Mouse (Mus musculus): ENCODE measurements at regions not wholly inside any gene's neighbourhood (a gene's known extent, or its start where the extent isn't known, plus 50 kb on each side); places are given as distances from the start of the nearest gene placed in this dataset.

- intact Hi-C loops (cut with DNase I) = no loop called here
- DNase-seq (ENCODE audit: low spot score in 2 of 2) = no peak
Measured at GRCm38 (mm10) chr1:186454393-186455085, 251.2 kb downstream of the Tgfb2 start.

- DNase-seq (ENCODE audit: low spot score in 2 of 2) = no peak
- intact Hi-C loops (cut with DNase I) = no loop called here
Measured at GRCm38 (mm10) chr1:186448841-186449650, 256.7 kb downstream of the Tgfb2 start.

GRCm38 (mm10) chr1:186447521-186447920, 258.3 kb downstream of the Tgfb2 start:
- no peak for DNase-seq (ENCODE audit: low spot score in 2 of 2)
- intact Hi-C loops (cut with DNase I) = no loop called here

- no peak for DNase-seq (ENCODE audit: low spot score in 2 of 2)
- intact Hi-C loops (cut with DNase I) = no loop called here
Measured at GRCm38 (mm10) chr1:186444701-186445131, 261.1 kb downstream of the Tgfb2 start.

- intact Hi-C loops (cut with DNase I) = no loop called here
- DNase-seq (ENCODE audit: low spot score in 2 of 2) = no peak
Measured at GRCm38 (mm10) chr1:186442160-186442559, 263.6 kb downstream of the Tgfb2 start.

- intact Hi-C loops (cut with DNase I) = no loop called here
- DNase-seq (ENCODE audit: low spot score in 2 of 2) = no peak
Measured at GRCm38 (mm10) chr1:186435336-186435972, 270.3 kb downstream of the Tgfb2 start.

- DNase-seq (ENCODE audit: low spot score in 2 of 2) = no peak
- intact Hi-C loops (cut with DNase I) = no loop called here
Measured at GRCm38 (mm10) chr1:186434782-186435181, 271.0 kb downstream of the Tgfb2 start.

DNA sequence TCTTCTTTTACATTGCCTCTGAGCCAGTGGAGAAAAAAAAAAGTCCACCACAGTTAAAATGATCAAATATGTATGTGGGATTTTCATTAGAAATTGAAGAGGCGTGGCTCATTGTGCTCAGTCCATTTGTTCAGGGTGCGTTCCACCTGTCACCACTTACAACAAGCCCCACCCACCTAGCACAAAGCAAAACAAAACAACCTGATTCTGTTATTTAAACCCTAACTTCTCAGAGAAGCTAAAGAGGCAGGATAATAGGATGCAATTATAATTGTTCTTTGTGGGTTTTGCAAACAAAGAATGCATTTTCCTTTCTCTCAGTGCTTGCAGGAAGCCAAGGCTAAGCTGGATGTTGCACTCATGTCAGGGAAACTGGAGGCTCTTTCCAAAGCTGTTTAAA, 271.8 kb downstream of the Tgfb2 start:
- DNase-seq (ENCODE audit: low spot score in 2 of 2) = no peak
- intact Hi-C loops (cut with DNase I) = no loop called here

- peak in 1 of 2 experiments; percentile 38 for DNase-seq (ENCODE audit: low spot score in 2 of 2)
- intact Hi-C loops (cut with DNase I) = no loop called here
Measured at GRCm38 (mm10) chr1:186433169-186433665, 272.6 kb downstream of the Tgfb2 start.

GRCm38 (mm10) chr1:186425421-186425820, 280.4 kb downstream of the Tgfb2 start:
- no peak for DNase-seq (ENCODE audit: low spot score in 2 of 2)
- intact Hi-C loops (cut with DNase I) = no loop called here

GRCm38 (mm10) chr1:186424084-186424483, 281.7 kb downstream of the Tgfb2 start:
- intact Hi-C loops (cut with DNase I) = no loop called here

DNA sequence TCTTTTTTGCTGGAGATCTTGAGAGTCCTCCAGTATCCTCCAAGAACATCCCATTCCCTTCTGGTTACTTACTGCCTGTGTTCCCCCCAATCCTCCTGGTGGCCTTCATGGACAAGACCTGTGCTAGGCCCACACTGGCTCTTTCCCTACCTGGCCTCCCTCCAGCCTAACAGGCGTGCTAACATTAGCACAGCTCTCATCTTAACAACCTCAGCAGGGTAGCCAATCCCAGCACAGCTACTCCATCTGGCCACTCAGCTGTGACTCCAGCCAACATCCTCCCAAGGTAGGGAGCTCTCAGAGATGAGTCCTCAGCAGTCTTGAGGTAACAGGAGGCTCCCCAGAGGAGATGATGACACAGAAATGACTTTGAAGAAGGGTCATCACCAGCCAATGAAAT, 288.7 kb downstream of the Tgfb2 start:
- intact Hi-C loops (cut with DNase I) = no loop called here
- DNase-seq (ENCODE audit: low spot score in 2 of 2) = no peak

More at GRCm38 (mm10) chr1:186424084-186424483, 281.7 kb downstream of the Tgfb2 start:
- no peak for DNase-seq (ENCODE audit: low spot score in 2 of 2)

GRCm38 (mm10) chr1:186415321-186415720, 290.5 kb downstream of the Tgfb2 start:
- intact Hi-C loops (cut with DNase I) = no loop called here
- DNase-seq (ENCODE audit: low spot score in 2 of 2) = no peak

- intact Hi-C loops (cut with DNase I) = no loop called here
- no peak for DNase-seq (ENCODE audit: low spot score in 2 of 2)
Measured at GRCm38 (mm10) chr1:186413886-186414245, 291.9 kb downstream of the Tgfb2 start.

DNA sequence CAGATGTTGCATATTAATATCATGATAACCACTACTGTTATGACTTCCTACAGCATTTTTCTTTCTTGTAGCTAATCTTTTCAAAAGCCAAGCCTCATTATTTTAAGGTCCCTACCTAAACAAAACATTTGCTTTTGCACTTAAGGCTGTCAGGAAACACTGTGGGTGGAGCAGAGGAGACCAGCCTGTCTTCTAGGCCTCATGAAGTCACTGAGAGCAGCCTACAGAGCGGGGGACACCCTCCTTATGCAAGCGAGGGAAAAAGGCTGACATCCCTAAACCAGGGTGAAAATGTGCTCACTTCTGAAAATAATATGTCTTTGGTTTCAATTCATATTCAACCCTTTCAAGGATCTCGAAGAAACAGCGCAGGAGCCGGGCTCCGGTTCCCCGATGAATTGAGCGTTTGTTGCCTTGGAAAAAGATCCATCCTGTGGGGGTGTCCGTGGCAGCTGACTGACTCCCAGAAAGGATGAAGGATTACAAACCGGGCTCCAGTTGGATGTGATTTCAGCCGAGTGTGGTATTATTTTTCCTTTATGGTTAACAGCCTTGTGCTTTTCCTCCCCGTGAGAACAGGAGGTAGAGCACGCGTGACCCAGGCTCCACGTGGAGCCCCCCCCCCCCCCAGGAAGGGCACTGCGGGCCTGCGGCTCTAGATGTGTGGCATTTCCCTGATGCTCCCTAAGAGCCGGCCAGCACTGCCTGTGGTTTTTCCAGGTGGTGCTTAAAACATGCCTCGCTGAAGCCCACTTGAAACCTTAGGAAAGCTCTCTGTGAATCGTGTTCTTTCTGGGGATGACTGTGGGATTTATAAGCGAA, 292.5 kb downstream of the Tgfb2 start:
- intact Hi-C loops (cut with DNase I) = no loop called here
- peak; percentile 31 to 36 for DNase-seq (ENCODE audit: low spot score in 2 of 2)

DNA sequence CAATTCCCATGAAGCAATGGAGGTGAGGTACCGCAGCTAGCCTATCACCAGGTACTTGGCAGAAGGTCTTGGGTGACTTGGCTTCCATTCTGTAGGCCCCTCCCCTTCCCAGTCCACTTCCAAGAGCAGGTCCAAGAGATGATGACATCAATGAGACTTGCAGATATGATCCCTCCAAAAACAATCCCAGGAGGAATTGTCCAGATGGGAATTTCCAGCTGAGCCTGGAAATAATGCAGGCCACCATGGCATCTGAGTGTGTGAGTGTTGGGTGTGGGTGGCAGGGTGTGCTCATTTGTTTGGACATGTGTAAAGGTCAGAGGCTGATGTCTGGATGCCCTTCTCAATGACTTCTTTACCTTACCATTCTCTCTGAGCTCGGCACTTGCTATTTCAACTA, 293.5 kb downstream of the Tgfb2 start:
- intact Hi-C loops (cut with DNase I) = no loop called here
- no peak for DNase-seq (ENCODE audit: low spot score in 2 of 2)

- DNase-seq (ENCODE audit: low spot score in 2 of 2) = no peak
- intact Hi-C loops (cut with DNase I) = no loop called here
Measured at GRCm38 (mm10) chr1:186408986-186409441, 291.9 kb upstream of the Lyplal1 start.

DNA sequence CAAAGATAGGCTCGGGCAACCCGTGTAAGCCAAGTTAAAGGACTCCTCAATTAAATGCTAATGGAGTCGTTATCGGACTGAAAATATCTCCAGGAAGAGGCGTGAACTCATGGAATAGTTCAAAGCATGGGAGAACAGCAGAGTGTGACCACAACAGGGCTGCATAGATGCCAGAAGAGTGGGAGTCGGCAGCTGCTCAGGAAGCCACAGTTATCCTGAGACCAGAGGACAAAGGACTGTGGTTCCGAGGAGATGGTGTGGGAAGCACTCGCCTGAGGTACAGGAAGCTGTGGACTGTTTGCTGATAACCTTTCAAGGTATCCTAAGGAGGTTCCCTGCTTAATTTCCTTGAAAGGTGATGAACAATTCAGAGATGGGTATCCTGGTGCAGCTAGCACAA, 290.5 kb upstream of the Lyplal1 start:
- no peak for DNase-seq (ENCODE audit: low spot score in 2 of 2)
- intact Hi-C loops (cut with DNase I) = no loop called here

- no peak for DNase-seq (ENCODE audit: low spot score in 2 of 2)
- intact Hi-C loops (cut with DNase I) = no loop called here
Measured at GRCm38 (mm10) chr1:186405693-186406092, 288.6 kb upstream of the Lyplal1 start.

DNA sequence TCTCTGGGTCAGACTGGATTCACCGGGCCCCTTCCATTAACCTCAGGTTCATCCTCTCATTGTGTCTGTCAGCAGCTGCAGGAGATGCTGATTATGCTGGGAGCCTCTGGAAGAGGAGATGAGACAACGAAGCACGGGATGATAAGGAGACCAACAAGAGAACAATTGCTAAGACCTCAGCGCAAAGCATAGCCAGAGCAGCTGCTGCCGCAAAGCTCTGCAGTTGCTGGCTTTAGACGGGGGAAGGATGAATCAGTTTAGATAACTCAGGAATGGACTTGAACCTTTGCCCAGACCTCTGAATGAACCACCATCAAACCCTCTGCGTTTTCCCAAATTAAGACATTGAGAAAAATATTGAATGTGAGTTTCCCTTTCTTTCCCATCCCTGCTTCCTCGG, 282.7 kb upstream of the Lyplal1 start:
- DNase-seq (ENCODE audit: low spot score in 2 of 2) = no peak
- intact Hi-C loops (cut with DNase I) = no loop called here
